Mouse (Mus musculus) G1E (cell line): ENCODE results near the gene Aire. TPM values are rescaled to one million over a fixed set of nuclear protein-coding genes. Genes with fewer than 3 reads are reported as not detected.

ENCODE experiments used
- ATAC-seq: 2 replicates; pipeline ENCODE4 v1.8.0; 2016; ENCODE audit warnings: mild to moderate bottlenecking; ENCODE audit not compliant: insufficient number of reproducible peaks, poor library complexity, low FRiP score, severe bottlenecking; ENCODE audit errors: extremely low read depth
- DNase-seq: peaks from one replicate; pipeline ENCODE4 v3.0.0; 2012; ENCODE audit warnings: low spot score
- H3K27me3 ChIP-seq: 2 replicates; pipeline ENCODE4 v1.6.1; 2012; ENCODE audit warnings: mild to moderate bottlenecking, low read length, inconsistent platforms; ENCODE audit not compliant: insufficient read depth
- H3K36me3 ChIP-seq: replicated peaks from 2 replicates; pipeline ENCODE3; 2012; ENCODE audit warnings: mild to moderate bottlenecking, inconsistent platforms
- H3K4me1 ChIP-seq: 2 replicates; pipeline ENCODE4 v1.6.1; 2012; ENCODE audit warnings: low read depth, low read length, inconsistent platforms, mixed read lengths; ENCODE audit not compliant: insufficient read depth
- H3K4me3 ChIP-seq: 2 replicates; pipeline ENCODE4 v1.5.1; 2012; ENCODE audit warnings: low read depth, mild to moderate bottlenecking, inconsistent platforms, low read length, moderate library complexity, mixed read lengths
- H3K9me3 ChIP-seq: replicated peaks from 2 replicates; pipeline ENCODE4 v1.6.1; 2012; ENCODE audit warnings: inconsistent platforms
- CTCF ChIP-seq: IDR thresholded peaks from 2 replicates; pipeline ENCODE4 v1.5.1; 2012; ENCODE audit warnings: low read depth, low read length, inconsistent platforms, mixed read lengths
- GATA1 ChIP-seq: IDR thresholded peaks from 2 replicates; pipeline ENCODE4 v1.6.1; 2012; ENCODE audit warnings: borderline replicate concordance, low read length, inconsistent platforms, mixed read lengths
- GATA2 ChIP-seq: IDR thresholded peaks from 2 replicates; pipeline ENCODE4 v1.6.1; 2012; ENCODE audit warnings: low read depth, low read length, inconsistent platforms, borderline replicate concordance
- POLR2AphosphoS5 ChIP-seq: IDR thresholded peaks from 2 replicates; pipeline ENCODE4 v1.6.1; 2012; ENCODE audit warnings: low read depth, low read length, inconsistent platforms; ENCODE audit not compliant: insufficient replicate concordance
- TAL1 ChIP-seq: conservative IDR thresholded peaks from 2 replicates; pipeline ENCODE4 v1.6.1; 2012; ENCODE audit warnings: low read depth, low read length, inconsistent platforms, mixed read lengths
- polyA plus RNA-seq: library from polyadenylated mRNA; stranded (reverse); fragments of >175 nt; gene quantifications from 2 replicates; pipeline ENCODE4 v1.2.3, GENCODE M21; 2012
- total RNA-seq, 2 experiments: library from RNA; stranded (forward) in 1 of 2; stranded (reverse) in 1 of 2; fragments of 200-1000 nt in 1 of 2; fragments of >200 nt in 1 of 2; fragmentation: Nextera tagmentation in 1 of 2; gene quantifications; 2 replicates each; pipeline ENCODE4 v1.2.3; 2014 to 2017

Aire gene
- total RNA-seq (2014; fragmentation: Nextera tagmentation): not detected in 2 replicates
- total RNA-seq (2017): not detected in 2 replicates
- polyA plus RNA-seq: 0.10 and 0.17 TPM in 2 replicates

- H3K36me3 ChIP-seq: no peaks in the 10 kb centered on the region
- TF ChIP-seq CTCF (peak; percentile 60), POLR2AphosphoS5 (no peak), GATA1 (no peak), GATA2 (no peak), TAL1 (no peak)
- DNase-seq (no peak), ATAC-seq (no peak)
- no peak within 1 kb of the TSS for H3K4me3 ChIP-seq
- peaks cover 19% of the 10 kb centered on the region for H3K27me3 ChIP-seq
- no peaks in the 10 kb centered on the region for H3K4me1 ChIP-seq
- H3K9me3 ChIP-seq: no peaks in the 10 kb centered on the region
These were observed at the start of gene Aire for GRCm38 (mm10) chr10:78043406-78043836. Aire (minus strand) TSS chr10:78043610.

GRCm38 (mm10) chr10:78092725-78093029 is 49.3 kb upstream of the Aire start:
- TF ChIP-seq POLR2AphosphoS5 (no peak), CTCF (no peak)
- H3K4me1 ChIP-seq: no peaks in the 10 kb centered on the region
- H3K27me3 ChIP-seq: no peaks in the 10 kb centered on the region; the same call in 1 of the 2 replicates
- no peaks in the 10 kb centered on the region for H3K36me3 ChIP-seq
- no peak overlapping the region for H3K4me3 ChIP-seq
- H3K9me3 ChIP-seq: no peaks in the 10 kb centered on the region
- DNase-seq (no peak), ATAC-seq (no peak)

- DNase-seq: no peak
- H3K27me3 ChIP-seq: no peaks in the 10 kb centered on the region; the same call in 1 of the 2 replicates
- ATAC-seq: no peak
These were observed 48.7 kb upstream of the Aire start for GRCm38 (mm10) chr10:78091865-78092724.

GRCm38 (mm10) chr10:78090706-78091491 is 47.5 kb upstream of the Aire start:
- Histone ChIP-seq H3K4me3 (no peak overlapping the region; the same call in 1 of the 2 replicates), H3K27me3 (no peaks in the 10 kb centered on the region; the same call in 1 of the 2 replicates), H3K36me3 (no peaks in the 10 kb centered on the region), H3K4me1 (no peaks in the 10 kb centered on the region), H3K9me3 (no peaks in the 10 kb centered on the region)
- TF ChIP-seq GATA2: no peak
- no peak for TF ChIP-seq TAL1
- TF ChIP-seq CTCF: no peak
- TF ChIP-seq POLR2AphosphoS5: no peak
- TF ChIP-seq GATA1: no peak
- no peak for DNase-seq
- no peak for ATAC-seq

More at GRCm38 (mm10) chr10:78091865-78092724, 48.7 kb upstream of the Aire start:
- Histone ChIP-seq H3K4me3 (no peak overlapping the region), H3K36me3 (no peaks in the 10 kb centered on the region), H3K9me3 (no peaks in the 10 kb centered on the region), H3K4me1 (no peaks in the 10 kb centered on the region)
- TF ChIP-seq POLR2AphosphoS5 (no peak), GATA2 (no peak), TAL1 (no peak), CTCF (no peak), GATA1 (no peak)

- ATAC-seq: no peak
- TF ChIP-seq GATA1 (no peak), CTCF (no peak), TAL1 (no peak), GATA2 (no peak), POLR2AphosphoS5 (no peak)
- Histone ChIP-seq H3K36me3 (no peaks in the 10 kb centered on the region), H3K4me3 (no peak overlapping the region), H3K27me3 (no peaks in the 10 kb centered on the region; the same call in 1 of the 2 replicates), H3K4me1 (no peaks in the 10 kb centered on the region), H3K9me3 (no peaks in the 10 kb centered on the region)
- no peak for DNase-seq
These were observed 46.8 kb upstream of the Aire start for GRCm38 (mm10) chr10:78090246-78090645.

- H3K27me3 ChIP-seq: peaks cover 5% of the 10 kb centered on the region; the same call in 1 of the 2 replicates
These were observed 43.7 kb upstream of the Aire start for GRCm38 (mm10) chr10:78087101-78087511.

More at GRCm38 (mm10) chr10:78087101-78087511, 43.7 kb upstream of the Aire start:
- Histone ChIP-seq H3K4me1 (no peaks in the 10 kb centered on the region), H3K9me3 (no peaks in the 10 kb centered on the region), H3K4me3 (no peak overlapping the region), H3K36me3 (no peaks in the 10 kb centered on the region)
- no peak for ATAC-seq
- no peak for DNase-seq
- no peak for TF ChIP-seq POLR2AphosphoS5
- TF ChIP-seq CTCF: no peak
- TF ChIP-seq GATA2: no peak
- TF ChIP-seq TAL1: no peak
- no peak for TF ChIP-seq GATA1
